Mouse (Mus musculus): ENCODE data around the gene Pan2.

DNA sequence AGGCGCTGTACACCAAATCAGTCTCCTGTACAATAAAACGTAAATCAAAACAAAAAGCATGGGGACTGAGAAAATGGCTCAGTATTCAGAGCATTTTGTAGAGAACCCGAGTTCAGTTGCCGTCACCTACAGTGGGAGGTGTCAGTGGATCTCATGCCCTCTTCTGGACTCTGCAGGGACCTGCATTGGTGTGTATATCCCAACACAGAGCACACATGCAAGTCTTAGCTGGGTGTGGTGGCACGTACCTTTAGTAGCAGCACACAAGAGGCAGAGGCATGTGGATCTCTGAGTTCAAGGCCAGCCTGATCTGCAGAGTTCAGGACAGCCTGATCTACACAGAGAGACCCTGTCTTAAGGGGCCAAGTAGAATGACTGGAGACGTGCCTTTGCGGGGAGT is 6.5 kb downstream of the Pan2 start:
- TF ChIP-seq CTCF (IDR thresholded peaks at IDR 0.05; ENCODE audit: low read depth), result no peak
- no peak for TF ChIP-seq EP300 (IDR thresholded peaks at IDR 0.05; ENCODE audit: low read depth)
